Mouse (Mus musculus): ENCODE measurements at regions not wholly inside any gene's neighbourhood (a gene's known extent, or its start where the extent isn't known, plus 50 kb on each side); places are given as distances from the start of the nearest gene placed in this dataset.
"Not testable (repeated sequence)": the region's sequence is repeated elsewhere in the genome, so short reads cannot be mapped to it uniquely, and the experiment has no call there.

DNA sequence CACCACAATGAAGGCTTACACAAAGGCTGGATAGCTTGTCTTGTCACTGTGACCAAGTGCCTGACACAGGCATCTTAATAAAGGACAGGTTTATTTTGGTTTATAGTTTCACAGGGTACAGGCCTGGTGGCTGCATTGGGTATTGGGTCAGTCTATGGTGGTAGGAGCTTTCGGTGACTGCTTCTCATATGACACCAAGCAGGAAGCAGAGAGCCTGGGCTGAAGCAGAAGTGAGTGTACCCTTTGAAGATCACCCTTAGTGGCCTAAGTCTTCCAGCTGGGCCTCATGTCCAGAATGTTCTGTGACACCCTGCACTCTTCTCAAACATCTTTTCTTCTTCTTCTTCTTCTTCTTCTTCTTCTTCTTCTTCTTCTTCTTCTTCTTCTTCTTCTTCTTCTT is 264.1 kb downstream of the 4933412E24Rik start:
- no peak for DNase-seq (ENCODE audit: low read depth, low spot score)
- 87% methylated on average over 1 of the region's 1 CpGs for WGBS

DNA sequence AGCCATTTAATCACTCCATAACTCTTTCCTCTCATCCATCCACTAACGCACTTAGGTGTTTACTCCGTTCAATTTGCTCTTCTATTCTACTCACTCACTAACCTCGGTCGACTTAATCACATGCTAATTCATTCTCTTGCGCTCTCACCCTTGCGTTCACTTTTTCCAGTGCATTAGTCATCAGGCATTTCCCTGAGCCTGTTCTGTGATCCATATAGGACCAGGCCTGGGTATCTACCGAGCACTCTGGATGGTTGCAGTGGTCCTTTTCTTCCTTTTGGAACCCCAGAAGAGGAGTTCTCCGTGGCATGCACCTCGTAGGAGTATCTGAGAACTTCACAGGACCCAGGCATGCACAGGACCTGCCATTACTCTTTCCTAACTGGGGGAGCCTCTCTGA is 270.1 kb downstream of the 4933412E24Rik start:
- no peak for DNase-seq (ENCODE audit: low read depth, low spot score)

DNA sequence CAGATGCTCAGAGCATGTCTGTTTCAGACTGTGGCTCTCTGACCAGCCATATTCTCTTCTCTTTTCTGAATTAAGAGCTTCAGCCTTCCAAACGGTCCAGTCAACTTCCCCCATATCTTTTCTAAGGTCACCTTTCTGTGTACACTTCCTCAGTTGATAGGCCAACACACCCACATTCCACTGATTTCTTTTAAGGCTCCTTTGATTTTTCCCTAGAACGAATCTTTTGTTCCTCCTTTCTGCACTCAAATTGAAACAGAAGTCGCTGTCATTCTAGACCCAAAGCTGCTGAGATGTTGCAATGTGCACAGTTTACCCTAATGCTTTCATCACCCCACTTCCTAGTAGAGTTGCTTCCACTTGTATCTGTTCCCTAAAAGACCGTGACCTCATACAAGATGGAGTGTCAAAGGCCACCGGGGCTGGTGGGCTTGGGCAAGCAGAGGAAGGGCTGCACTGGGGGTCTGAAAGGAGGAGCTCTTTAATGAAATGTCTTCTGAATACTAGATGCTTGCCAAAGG is 271.9 kb downstream of the 4933412E24Rik start:
- 53% methylated on average over 5 of the region's 5 CpGs for WGBS
- no peak for DNase-seq (ENCODE audit: low read depth, low spot score)

More for the DNA sequence above, 270.1 kb downstream of the 4933412E24Rik start:
- 83% methylated on average over 9 of the region's 9 CpGs for WGBS

DNA sequence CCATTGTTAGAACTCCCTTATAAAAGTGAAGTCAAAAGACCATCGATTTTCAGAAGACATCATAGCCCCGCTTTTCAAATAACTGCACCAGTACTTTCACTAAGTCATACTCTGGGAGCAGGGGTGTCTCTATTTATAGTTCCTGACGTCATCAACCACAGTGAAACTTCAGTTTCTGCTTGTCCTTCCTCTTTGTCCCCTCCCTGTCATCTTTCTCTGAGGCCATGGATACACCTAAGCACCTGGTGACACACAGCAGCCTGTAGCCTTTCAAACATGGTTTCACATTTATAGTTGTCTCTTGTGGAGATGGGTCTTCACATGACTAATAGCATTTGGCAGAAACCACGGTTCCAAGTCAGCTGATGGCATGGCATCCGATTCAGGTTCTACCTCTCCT is 277.2 kb downstream of the 4933412E24Rik start:
- WGBS: 74% methylated on average over 5 of the region's 5 CpGs
- no peak for DNase-seq (ENCODE audit: low read depth, low spot score)

DNA sequence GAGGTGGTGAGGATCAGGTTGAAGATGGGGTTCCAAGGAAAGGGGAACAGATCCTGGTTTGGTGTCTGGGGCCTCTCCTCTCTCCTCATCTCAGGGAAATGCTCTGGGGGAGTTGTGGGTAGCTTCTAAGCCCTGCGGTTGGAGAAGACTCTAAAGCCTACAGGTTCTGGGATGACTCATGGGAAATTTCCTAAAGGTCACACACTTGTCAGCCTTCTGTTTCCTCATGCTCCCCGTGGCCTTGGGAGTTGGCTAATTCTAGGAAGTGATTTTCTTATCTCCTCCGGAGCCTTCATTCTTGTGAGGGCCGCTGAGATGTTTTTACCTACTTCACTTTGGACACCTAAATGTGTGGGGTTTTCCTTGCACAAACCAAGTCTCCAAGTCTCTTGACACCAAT is 279.2 kb downstream of the 4933412E24Rik start:
- WGBS: 75% methylated on average over 4 of the region's 4 CpGs
- DNase-seq (ENCODE audit: low read depth, low spot score): no peak

DNA sequence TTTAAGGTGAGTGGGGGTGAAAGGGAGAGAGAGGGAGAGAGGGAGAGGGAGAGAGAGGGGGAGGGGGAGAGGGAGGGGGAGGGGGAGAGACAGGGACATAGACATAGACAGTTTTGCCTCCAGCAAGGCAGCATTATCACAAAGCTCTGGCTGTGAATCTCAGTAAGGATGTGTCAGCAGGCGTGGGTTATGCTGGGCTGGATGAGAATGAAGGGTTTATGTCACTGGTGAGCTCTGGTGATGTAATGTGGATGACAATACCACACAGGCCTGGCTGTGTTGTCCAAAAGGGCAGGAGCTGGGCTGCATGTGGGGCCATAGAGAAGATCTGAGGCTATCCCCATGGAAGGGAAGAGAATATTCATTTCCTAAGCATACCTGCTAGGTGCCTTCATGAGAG is 282.0 kb downstream of the 4933412E24Rik start:
- DNase-seq (ENCODE audit: low read depth, low spot score): no peak
- 81% methylated on average over 1 of the region's 1 CpGs for WGBS

DNA sequence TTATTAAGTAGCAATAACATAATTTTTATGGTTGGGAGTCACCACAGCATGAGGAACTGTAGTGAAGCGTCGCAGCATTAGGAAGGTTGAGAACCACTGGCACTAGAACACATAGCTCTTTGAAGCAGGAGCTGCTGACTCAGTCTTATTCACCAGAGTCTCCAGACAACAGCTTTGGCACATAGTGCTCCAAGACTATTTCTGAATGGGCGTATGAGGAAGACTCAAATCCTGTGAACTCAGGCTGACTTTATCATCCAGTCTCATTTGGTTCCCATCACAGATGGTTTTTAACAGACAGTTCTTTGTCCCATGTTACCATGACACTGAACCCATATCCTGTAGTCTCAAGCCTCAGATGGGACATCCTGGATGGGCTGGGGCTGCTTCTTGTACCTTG is 282.5 kb downstream of the 4933412E24Rik start:
- no peak for DNase-seq (ENCODE audit: low read depth, low spot score)
- WGBS: 81% methylated on average over 3 of the region's 3 CpGs

DNA sequence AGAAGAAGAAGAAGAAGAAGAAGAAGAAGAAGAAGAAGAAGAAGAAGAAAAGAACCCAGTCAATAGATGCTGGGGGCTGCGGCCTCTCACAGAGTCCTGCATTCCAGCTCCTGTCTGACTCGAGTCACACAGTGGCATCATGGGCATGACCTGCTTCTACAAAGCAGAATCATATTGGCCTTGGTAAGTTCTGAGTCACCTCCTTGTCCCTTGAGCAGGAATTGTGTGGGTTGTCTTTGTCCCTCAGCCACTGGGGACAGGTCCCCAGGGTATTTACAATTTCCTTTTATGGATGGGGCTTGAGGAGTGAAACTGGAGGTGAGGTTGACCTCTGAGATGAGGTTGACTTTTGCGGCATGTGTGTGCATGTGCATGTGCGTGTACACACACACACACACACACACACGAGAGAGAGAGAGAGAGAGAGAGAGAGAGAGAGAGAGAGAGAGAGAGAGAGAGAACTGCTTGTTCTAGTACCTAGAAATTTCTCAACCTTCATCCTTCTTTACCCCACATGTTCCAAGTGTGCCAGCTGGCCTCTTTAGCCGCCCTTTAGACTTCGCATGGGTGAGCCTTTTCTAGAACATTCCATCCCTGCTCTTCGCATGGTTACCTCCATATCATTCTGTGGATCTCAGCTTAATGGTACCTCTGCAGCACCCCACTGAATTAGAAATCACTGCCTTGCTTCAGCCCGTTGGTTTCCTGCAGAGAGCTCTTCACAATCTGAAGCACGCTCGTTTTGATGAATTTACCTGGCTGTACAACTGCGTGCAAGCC is 283.2 kb downstream of the 4933412E24Rik start:
- 78% methylated on average over 12 of the region's 12 CpGs for WGBS
- DNase-seq (ENCODE audit: low read depth, low spot score): no peak

DNA sequence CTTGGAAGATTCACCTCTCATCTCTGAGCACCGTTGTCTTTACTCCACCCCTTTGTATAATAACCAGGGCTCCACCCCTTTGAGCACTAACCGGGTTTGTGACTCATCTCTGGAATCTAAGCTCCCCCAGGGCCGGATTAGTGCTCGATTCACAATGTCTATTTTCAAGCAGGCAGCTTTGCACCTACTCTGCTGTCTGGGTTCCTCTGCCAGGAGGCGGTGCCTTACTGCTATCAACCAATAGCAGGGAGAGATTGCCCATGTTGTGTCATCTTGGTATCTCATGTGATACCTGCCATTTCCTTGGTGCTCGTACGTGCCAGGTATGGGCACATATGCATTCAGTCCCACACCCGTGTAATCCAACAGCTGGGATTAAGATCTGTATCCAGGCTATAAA is 285.3 kb downstream of the 4933412E24Rik start:
- no peak for DNase-seq (ENCODE audit: low read depth, low spot score)
- 46% methylated on average over 8 of the region's 8 CpGs for WGBS

DNA sequence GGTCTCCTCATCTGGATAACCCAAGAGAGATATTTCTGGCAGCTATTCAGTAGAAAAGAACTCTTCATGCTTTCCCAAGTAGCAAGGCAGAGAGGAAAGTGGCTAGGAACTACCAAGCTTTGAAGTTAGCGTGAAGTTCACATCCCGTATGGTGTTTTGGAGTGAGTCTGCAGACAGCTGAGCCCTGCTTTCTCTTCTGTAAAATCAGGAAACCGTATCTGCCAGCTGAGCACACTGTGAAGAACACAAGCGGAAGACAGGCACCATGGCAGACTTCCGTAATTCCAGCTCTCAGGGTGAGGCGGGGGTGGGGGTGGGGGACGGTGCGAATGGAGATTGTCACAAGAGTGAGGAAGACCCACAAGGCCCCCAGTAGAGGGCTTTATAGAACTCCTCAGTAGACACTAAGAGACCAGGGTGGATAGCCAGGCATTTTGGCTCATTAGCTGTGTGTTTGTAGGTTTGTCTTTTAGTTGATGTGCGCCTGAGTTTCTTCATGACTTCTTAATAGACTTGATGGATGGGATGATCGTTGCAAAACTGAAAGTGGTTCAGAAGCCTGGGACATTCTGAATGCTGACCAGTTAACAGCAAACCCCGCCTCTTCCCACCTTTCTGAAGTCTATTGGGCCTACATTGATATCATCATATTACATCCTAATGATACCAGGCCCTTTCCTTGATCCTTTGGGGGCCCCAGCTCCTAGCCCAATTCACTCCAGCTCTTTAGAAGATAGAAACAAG is 287.4 kb downstream of the 4933412E24Rik start:
- DNase-seq (ENCODE audit: low read depth, low spot score): no peak

DNA sequence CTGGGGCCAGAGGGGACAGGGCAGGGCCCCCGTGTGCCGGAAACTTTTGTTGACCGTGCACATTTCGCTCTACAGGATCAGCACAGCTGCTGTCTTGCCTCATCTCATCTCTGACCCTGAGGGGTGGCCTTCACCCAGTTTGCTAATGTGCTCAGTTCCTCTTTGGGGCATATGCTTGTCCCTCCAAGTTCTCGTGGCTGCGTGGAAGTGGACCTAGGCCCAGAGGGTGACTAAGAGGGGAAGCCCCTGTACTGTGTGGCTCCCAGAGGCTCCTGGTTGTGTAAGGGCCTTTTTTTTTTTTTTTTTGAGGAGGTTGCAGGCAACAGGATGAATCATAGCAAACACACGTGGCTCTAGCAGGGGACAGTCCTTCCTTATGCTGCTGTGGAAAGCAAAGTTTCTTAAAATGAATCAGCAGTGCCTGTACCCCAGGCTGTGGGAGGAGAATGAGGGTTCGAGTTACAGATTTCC is 288.2 kb downstream of the 4933412E24Rik start:
- no peak for DNase-seq (ENCODE audit: low read depth, low spot score)

More for the DNA sequence above, 287.4 kb downstream of the 4933412E24Rik start:
- 74% methylated on average over 11 of the region's 11 CpGs for WGBS

DNA sequence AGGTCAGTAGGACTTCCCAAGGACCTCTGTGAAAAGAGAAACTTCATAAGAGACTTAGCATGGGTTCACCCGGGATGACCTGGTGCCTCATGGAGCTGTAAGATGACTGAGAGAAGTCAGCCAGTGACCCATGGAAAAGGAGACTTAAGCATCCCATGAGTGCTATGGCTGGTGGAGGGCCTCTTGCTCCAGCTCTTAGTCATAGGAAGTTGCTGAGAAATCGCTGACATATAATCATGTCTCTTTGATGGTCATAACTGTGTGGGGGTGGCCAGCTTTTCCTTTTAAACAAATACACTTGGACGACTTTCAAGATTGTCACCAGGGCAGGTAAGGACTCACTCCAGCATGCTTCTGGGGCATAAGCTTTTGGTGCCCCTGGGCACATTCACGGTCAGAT is 290.5 kb downstream of the 4933412E24Rik start:
- 65% methylated on average over 4 of the region's 4 CpGs for WGBS
- no peak for DNase-seq (ENCODE audit: low read depth, low spot score)

More for the DNA sequence above, 288.2 kb downstream of the 4933412E24Rik start:
- WGBS: 44% methylated on average over 8 of the region's 8 CpGs

DNA sequence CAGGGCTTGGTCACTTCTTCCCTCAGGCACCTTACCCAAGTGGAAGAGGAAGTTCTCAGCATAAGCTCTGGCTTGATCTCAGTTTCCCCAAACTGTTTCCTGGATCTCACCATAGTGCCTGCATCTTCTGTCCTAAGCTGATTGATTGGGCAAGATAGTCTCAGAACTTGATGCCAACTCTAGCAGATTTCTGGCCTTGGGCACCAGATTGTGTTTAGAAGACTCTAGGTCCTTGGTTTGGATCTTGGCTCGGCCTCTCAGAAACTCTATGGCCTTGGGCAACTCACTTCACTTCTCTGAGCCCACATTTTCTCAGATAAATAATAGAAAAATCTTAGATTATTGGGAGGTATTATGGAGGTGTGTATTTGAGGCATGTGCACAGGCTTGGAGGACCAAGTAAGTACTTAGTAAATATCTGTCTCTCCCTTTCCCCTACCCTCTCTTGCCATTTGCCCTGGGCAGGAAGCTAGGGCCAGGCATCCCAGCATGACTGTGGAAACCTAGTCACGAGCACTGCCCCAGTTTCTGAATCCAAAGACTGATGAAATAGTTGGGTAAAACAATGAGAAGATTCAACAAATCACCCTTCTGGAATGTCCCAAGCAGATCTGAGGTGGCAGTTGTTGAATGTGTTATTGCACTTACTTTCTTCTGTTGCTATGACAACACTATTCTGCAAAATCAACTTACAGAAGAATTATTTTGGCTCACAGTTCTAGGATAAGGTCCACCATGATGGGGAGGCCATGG is 293.6 kb downstream of the 4933412E24Rik start:
- WGBS: 90% methylated on average over 2 of the region's 2 CpGs
- DNase-seq (ENCODE audit: low read depth, low spot score): no peak

DNA sequence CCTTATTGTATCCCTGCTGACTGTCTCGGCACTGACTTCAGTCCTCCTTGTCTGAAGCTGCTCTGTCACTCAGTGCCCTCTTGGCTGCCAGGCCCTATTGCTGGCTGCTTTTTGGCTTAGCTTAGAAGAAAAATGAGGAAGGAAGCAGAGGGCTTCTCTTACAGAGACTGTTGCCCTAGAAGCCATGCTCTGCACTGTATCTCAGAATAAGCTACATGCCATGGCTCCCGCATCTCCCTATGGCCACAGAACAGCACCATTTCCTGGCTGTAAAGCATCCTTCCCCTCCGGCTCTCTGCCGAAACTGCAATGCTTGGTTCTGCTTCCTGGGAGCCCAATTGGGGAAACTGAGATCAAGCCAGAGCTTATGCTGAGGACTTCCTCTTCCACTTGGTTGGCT is 295.0 kb downstream of the 4933412E24Rik start:
- 79% methylated on average over 4 of the region's 4 CpGs for WGBS

DNA sequence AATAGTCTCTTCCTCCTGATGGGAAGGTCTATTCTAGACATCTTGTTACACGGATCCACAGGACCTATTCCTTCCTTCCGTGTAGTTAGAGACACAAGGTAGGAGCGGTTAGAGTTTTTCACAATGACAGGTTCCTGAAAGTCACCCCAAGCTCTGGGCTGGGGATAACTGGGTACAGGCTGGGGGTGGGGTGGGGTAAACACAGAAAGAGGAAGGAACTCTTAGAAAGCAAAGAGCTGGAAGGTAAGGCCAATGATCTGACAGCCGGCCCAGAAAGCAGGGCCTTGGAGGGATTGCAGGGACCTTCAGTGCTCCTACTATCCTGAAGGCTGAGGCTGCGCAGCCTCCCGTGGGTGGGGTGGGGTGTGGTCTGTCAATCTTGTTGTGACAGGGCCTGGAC is 295.4 kb downstream of the 4933412E24Rik start:
- WGBS: 68% methylated on average over 6 of the region's 6 CpGs
- DNase-seq (ENCODE audit: low read depth, low spot score): no peak

More for the DNA sequence above, 295.0 kb downstream of the 4933412E24Rik start:
- DNase-seq (ENCODE audit: low read depth, low spot score): no peak

DNA sequence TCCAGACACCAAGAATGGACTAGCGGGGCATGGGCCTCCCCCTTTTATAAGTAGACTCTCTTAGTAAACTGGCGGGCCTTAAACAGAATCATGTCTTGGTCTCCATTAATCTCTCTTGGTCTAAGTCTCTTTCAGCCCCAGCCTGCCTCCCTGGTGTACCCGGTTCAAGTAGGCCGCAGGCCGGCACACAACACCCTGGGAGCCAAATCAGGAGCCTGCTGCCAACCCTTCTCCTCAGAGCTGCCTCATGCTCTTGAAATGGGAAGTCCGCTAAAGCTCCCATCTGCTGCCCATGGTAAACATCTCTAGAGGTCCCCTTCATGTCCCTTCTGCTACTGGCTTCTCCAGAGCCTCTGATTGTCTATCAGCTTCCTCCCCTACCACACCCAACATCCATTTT is 296.3 kb downstream of the 4933412E24Rik start:
- 93% methylated on average over 6 of the region's 6 CpGs for WGBS
- DNase-seq (ENCODE audit: low read depth, low spot score): no peak

DNA sequence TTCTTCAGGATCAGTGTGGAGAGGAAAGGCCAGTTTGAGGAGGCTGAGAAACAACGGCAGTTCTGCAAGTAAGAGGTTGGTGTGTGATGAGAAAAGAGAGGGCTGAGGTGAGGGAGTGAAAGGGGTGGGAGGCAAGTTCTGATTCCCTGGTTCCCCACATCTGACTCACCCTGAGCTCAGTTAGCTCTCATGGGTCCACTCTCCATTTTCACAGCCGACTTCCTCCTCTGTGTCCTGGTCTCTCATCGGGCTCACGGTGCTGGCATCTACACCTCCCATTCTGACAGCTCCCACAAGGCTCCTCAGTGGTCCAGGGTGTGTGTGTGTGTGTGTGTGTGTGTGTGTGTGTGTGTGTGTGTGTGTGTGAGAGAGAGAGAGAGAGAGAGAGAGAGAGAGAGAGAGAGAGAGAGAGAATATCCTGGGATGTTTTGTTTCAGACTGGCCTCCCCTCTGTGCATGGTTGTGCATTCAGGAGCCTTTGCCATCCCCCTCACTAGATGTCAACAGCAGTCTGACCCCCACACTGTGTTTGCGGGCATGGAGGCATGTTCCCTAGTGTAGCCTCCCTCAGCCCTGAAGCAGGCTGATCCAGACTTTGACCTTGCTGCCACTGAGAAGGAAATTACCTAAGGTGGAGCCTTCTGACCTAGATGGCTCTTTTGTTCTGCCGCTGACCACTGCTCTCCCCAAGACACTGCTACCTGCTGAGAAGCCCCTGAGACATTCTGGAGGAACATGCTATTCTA is 296.9 kb downstream of the 4933412E24Rik start:
- 39% methylated on average over 6 of the region's 6 CpGs for WGBS
- DNase-seq (ENCODE audit: low read depth, low spot score): not testable (repeated sequence)

DNA sequence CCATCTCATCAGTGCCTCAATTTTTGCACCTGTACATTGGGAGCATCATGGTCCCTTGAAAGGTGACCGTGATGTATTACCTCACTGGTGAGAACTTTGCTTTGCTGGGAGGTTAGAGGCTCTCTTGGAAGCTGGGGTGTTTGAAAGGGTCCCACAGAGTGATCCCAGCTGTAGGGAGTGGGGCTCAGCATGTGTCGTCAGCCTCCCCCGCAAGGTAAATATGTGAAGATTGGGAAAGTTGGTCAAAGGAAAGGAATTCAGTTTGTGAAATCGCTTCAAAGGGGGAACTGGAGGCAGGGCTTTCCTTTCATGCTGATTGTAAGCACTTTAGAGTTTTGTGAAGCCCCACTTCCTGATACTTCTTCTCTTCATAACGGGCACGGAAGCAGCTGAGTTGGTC is 299.5 kb downstream of the 4933412E24Rik start:
- DNase-seq (ENCODE audit: low read depth, low spot score): no peak
- 77% methylated on average over 6 of the region's 6 CpGs for WGBS

DNA sequence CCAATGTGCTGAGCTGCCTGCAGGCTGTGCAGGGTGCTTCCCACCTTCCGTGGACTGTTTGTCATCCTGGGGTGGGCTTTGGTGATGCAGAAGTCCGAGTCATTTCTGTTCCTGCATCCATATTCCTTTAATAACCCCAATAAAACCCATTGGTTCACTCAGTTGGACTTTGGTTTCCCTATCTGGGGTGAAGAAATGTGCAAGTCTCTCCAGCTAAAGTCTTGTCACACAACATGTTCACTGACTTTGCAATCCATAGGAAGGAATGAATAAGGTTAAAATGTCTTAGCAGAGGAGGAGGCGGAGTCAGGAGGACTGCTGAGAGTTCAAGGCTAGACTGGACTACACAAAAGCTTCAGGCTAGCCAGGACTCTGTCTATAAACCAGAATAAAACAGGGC is 300.5 kb downstream of the 4933412E24Rik start:
- no peak for DNase-seq (ENCODE audit: low read depth, low spot score)
- WGBS: 57% methylated on average over 3 of the region's 3 CpGs

Measured in large intestine, adult 2 months (tissue).